Mouse (Mus musculus) stomach, embryonic 16.5 days (tissue): Measurements from ENCODE around the gene Foxg1. TPM values are rescaled to one million over a fixed set of nuclear protein-coding genes. Genes with fewer than 3 reads are reported as not detected.

ENCODE experiments used
- ATAC-seq: fragments of 200-750 bp; cut with Nextera tagmentation; 2 replicates; pipeline ENCODE4 v1.8.0; 2017; ENCODE audit warnings: moderate number of reproducible peaks, moderate TSS enrichment; ENCODE audit not compliant: insufficient read depth, low FRiP score
- H3K27ac ChIP-seq: fragments of 300-500 bp; sonication (generic); 2 replicates; pipeline ENCODE4 v1.5.1; 2014; ENCODE audit warnings: low read length
- H3K27me3 ChIP-seq: fragments of 300-500 bp; sonication (generic); 2 replicates; pipeline ENCODE4 v1.6.1; 2014; ENCODE audit warnings: low read length, control low read depth, mixed read lengths; ENCODE audit not compliant: control insufficient read depth, insufficient read depth
- H3K36me3 ChIP-seq: fragments of 300-500 bp; sonication (generic); 2 replicates; pipeline ENCODE4 v1.6.1; 2014; ENCODE audit warnings: low read length; ENCODE audit not compliant: control insufficient read depth, insufficient read depth
- H3K4me1 ChIP-seq: fragments of 300-500 bp; sonication (generic); 2 replicates; pipeline ENCODE4 v1.6.1; 2014; ENCODE audit warnings: low read length, control low read depth, mixed read lengths; ENCODE audit not compliant: control insufficient read depth, insufficient read depth
- H3K4me2 ChIP-seq: fragments of 300-500 bp; sonication (generic); 2 replicates; pipeline ENCODE4 v1.6.1; 2014; ENCODE audit warnings: low read depth, low read length, mixed read lengths
- H3K4me3 ChIP-seq: fragments of 300-500 bp; sonication (generic); replicated peaks from 2 replicates; pipeline ENCODE4 v1.5.1; 2014; ENCODE audit warnings: mild to moderate bottlenecking, low read length
- H3K9ac ChIP-seq: fragments of 300-500 bp; sonication (generic); 2 replicates; pipeline ENCODE4 v1.6.1; 2014; ENCODE audit warnings: low read length
- H3K9me3 ChIP-seq: fragments of 300-500 bp; sonication (generic); replicated peaks from 2 replicates; pipeline ENCODE4 v1.6.1; 2016; ENCODE audit warnings: low read length, control low read depth; ENCODE audit not compliant: control insufficient read depth
- whole genome bisulfite sequencing: fragments of 180-500 bp; shearing (Covaris S2); extraction: QIAGEN DNeasy Blood & Tissue Kit; methylation state at CpG from one replicate; pipeline ENCODE4 v1.1.7; 2014; 5-methylcytosine and 5-hydroxymethylcytosine counted together
- polyA plus RNA-seq: library from polyadenylated mRNA; unstranded; fragments of >200 nt; fragmentation: Nextera tagmentation; extraction: Ambion mirVana; gene quantifications from 2 replicates; pipeline ENCODE4 v1.2.1, GENCODE M21; 2015

Gene Foxg1
- polyA plus RNA-seq, 1 experiment from 2014 or later: 0.10 TPM

DNA sequence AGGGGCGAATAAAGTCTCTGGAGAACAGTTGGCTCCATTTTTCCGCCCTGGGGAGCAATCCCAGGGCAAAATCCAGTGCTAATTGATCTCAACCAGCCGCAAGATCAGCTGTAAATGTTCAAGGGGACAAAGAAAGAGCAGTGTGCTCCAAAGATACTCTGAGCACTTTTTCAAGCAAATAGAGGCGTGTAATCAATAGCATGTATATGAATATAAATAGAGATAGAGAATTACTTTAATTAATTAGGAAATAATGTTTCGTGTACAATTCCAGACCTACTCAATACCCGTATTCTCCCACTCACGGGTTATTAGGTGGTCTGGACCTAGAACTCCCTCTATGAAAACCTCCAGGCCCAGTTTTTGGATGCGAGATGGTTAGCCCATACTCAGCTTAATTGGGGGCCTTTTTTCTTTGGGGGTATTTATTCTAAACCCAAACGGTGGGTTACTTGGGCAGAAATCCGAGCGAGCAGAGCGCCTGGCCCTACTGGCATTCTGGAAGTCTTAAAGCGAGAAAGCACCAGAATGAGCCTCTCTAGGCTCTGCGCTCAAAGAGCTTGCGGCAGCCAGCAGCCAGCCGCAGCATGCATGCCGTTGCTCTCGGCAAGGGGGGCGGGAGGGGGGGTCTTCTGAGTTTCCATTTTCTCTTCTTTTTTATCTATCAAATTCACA lies 6.0 kb upstream of the Foxg1 start:
- no peak for ATAC-seq

GRCm38 (mm10) chr12:49377281-49377970 lies 5.0 kb upstream of the Foxg1 start:
- Histone ChIP-seq H3K27ac (no peak overlapping the region), H3K9ac (no peak overlapping the region), H3K4me3 (no peak overlapping the region), H3K27me3 (peaks cover 90% of the 10 kb centered on the region), H3K9me3 (no peaks in the 10 kb centered on the region), H3K4me1 (no peaks in the 10 kb centered on the region), H3K36me3 (no peaks in the 10 kb centered on the region), H3K4me2 (no peak overlapping the region)
- no peak for ATAC-seq
- WGBS: 3% methylated on average over 15 of the region's 15 CpGs

More for the DNA sequence above, 6.0 kb upstream of the Foxg1 start:
- Histone ChIP-seq H3K4me1 (no peaks in the 10 kb centered on the region), H3K4me2 (no peak overlapping the region), H3K27me3 (peaks cover 82% of the 10 kb centered on the region), H3K4me3 (no peak overlapping the region), H3K9ac (no peak overlapping the region), H3K36me3 (no peaks in the 10 kb centered on the region), H3K9me3 (no peaks in the 10 kb centered on the region), H3K27ac (no peak overlapping the region)
- WGBS: 2% methylated on average over 19 of the region's 19 CpGs

DNA sequence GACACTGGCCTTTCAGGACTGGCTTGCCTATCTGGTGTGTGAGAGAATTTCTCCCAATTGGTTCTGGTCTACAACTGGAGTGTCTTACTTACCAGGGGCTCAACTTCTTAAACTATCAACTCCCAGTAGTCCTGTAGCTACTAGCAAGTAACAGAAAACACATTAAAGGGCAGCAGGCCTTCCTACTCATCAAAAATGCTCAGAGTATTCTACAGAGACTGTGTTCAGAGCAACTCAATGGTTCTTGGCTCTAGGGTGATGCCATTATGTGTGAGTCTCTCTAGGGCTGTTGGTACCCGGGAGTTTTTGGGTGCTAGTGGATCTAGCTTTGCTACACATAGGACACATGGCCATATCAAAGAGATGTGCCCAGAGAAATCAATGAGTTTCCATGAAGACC lies 3.5 kb upstream of the Foxg1 start:
- Histone ChIP-seq H3K9ac (no peak overlapping the region), H3K4me2 (no peak overlapping the region), H3K9me3 (no peaks in the 10 kb centered on the region), H3K4me1 (0 out of 2 replicates have a peak, but pooled peaks cover 10% of the 10 kb centered on the region), H3K27ac (no peak overlapping the region), H3K27me3 (peaks cover 92% of the 10 kb centered on the region), H3K36me3 (no peaks in the 10 kb centered on the region), H3K4me3 (no peak overlapping the region)
- ATAC-seq: no peak
- WGBS: 9% methylated on average over 1 of the region's 1 CpGs

DNA sequence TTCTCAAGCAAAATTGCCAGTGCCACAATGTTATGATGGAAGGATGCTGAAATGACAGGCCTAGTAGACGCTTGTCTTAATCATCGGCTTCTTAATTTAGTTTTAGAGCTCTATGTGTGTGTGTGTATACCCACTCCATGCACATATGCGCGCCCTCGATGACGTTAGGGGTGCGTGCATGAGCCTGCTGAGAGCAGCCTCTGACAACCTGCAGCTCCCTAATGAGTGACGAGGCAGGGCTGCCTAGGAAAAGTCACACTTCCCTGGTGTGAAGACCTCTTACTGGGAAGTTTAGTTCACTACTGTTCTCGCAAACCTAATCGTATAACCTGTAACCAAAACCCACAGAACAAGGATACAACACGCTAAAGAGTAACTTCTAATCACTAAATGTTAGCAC lies 3.0 kb upstream of the Foxg1 start:
- Histone ChIP-seq H3K4me2 (no peak overlapping the region), H3K9ac (no peak overlapping the region), H3K4me1 (0 out of 2 replicates have a peak, but pooled peaks cover 11% of the 10 kb centered on the region), H3K27me3 (peaks cover 91% of the 10 kb centered on the region), H3K9me3 (no peaks in the 10 kb centered on the region), H3K4me3 (no peak overlapping the region), H3K27ac (no peak overlapping the region), H3K36me3 (no peaks in the 10 kb centered on the region)
- WGBS: 6% methylated on average over 11 of the region's 11 CpGs
- ATAC-seq: no peak

GRCm38 (mm10) chr12:49380442-49380841 lies 2.0 kb upstream of the Foxg1 start:
- Histone ChIP-seq H3K4me2 (no peak overlapping the region), H3K9ac (no peak overlapping the region), H3K27me3 (peaks cover 94% of the 10 kb centered on the region), H3K36me3 (no peaks in the 10 kb centered on the region), H3K4me3 (no peak overlapping the region), H3K4me1 (0 out of 2 replicates have a peak, but pooled peaks cover 11% of the 10 kb centered on the region), H3K27ac (no peak overlapping the region), H3K9me3 (no peaks in the 10 kb centered on the region)
- WGBS: 2% methylated on average over 4 of the region's 4 CpGs
- ATAC-seq: no peak

DNA sequence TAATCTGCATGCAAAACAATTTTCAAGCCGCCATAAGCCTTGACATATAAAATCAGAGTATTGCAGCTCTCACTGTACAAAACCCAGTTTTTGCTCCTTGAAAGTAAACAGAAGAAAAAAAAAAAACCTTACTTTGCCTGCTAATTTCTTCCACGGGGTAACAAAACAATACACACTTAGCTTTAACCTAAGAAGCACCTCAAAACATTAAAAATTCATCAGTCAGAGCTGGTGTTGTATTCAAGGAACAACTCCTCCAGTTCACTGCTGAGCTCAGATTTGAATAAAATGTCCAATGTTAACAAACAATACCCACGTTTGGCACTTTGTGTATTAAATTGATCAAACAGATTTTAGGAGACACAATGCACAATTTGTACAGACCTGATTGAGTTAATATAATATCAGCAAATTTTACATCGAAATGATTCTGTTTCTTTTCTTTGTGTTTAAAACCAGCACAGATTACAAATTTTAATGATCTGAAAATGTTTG lies 1.4 kb upstream of the Foxg1 start:
- no peak overlapping the region for H3K4me3 ChIP-seq
- peaks cover 94% of the 10 kb centered on the region for H3K27me3 ChIP-seq
- no peak overlapping the region for H3K4me2 ChIP-seq
- H3K4me1 ChIP-seq: 0 out of 2 replicates have a peak, but pooled peaks cover 11% of the 10 kb centered on the region
- ATAC-seq: no peak
- H3K9me3 ChIP-seq: no peaks in the 10 kb centered on the region
- H3K36me3 ChIP-seq: no peaks in the 10 kb centered on the region
- H3K9ac ChIP-seq: no peak overlapping the region
- WGBS: 4% methylated on average over 4 of the region's 4 CpGs
- no peak overlapping the region for H3K27ac ChIP-seq

DNA sequence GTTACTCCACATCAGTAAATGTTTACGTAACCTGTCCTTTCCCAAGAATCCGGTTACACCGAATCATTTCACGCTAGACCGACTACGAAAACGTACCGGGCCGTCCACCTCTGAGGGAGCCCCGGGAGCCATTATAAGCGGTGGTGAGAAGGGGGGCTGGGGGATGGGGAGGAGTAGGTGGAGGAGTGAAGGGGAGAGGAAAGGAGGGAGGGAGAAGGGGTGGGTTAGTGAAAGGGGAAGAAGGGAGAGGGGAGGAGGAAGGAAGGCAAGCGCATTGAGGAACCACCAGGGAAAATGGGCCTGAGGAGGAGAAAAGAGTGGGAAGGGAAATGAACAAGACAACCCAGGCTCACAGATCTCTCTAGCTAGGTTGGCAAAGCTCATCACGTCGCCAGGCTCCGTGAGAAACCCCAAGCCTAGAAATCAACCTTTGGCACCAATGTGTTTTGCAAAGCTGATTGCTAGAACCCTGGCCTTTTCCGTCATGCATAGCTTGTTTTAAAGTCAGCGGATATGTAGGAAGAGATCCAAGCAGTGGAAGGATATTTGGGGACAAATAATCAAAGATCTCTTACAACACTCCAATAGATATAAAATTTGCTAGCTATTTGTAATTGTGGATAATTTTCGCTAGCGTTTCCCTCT lies 617 bp upstream of the Foxg1 start:
- peaks cover 87% of the 10 kb centered on the region for H3K27me3 ChIP-seq
- no peak overlapping the region for H3K9ac ChIP-seq
- no peak overlapping the region for H3K4me2 ChIP-seq
- 3% methylated on average over 19 of the region's 19 CpGs for WGBS
- ATAC-seq: no peak
- H3K27ac ChIP-seq: no peak overlapping the region
- no peaks in the 10 kb centered on the region for H3K9me3 ChIP-seq
- H3K4me3 ChIP-seq: no peak overlapping the region
- H3K36me3 ChIP-seq: no peaks in the 10 kb centered on the region
- H3K4me1 ChIP-seq: 0 out of 2 replicates have a peak, but pooled peaks cover 11% of the 10 kb centered on the region

DNA sequence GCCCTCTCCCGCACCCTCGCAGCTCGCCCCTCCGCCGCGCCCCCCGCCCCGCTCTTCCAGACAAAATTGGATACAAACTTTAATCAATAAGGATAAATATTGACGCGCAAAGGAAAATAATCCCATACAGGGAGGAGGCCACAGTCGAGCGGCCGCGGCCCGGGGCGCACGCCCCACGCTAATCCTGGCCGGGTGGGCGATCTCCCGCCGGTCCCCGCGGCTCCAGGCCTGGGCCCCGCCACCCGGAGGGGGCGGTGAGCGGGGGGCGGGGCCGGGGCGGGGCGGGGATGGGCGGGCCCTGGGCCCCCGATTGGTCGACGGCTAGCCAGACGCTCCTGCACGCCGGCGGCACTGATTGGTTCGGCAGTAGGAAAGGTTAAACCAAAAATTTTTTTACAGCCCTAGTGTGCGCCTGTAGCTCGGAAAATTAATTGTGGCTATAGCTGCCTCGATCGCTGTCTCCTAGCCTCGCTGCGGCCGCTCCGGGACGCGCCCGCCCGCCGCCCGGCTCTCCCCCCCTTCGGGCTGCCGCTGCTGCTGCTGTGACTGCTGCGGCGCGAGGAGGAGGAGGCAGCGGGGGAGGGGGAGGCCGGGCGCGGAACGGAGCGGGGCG lies 1.2 kb downstream of the Foxg1 start:
- 0% methylated on average over 47 of the region's 67 CpGs for WGBS
- peak overlapping the region; percentile 44 for H3K4me2 ChIP-seq
- peak overlapping the region; percentile 35 for H3K4me3 ChIP-seq
- H3K27ac ChIP-seq: no peak overlapping the region
- no peaks in the 10 kb centered on the region for H3K9me3 ChIP-seq
- no peak overlapping the region for H3K9ac ChIP-seq
- peak; percentile 74 for ATAC-seq
- peaks cover 76% of the 10 kb centered on the region for H3K27me3 ChIP-seq
- no peaks in the 10 kb centered on the region for H3K36me3 ChIP-seq
- 0 out of 2 replicates have a peak, but pooled peaks cover 11% of the 10 kb centered on the region for H3K4me1 ChIP-seq
